7 mouse cellular contexts compared by ENCODE assay signal in the genomic region with DNA sequence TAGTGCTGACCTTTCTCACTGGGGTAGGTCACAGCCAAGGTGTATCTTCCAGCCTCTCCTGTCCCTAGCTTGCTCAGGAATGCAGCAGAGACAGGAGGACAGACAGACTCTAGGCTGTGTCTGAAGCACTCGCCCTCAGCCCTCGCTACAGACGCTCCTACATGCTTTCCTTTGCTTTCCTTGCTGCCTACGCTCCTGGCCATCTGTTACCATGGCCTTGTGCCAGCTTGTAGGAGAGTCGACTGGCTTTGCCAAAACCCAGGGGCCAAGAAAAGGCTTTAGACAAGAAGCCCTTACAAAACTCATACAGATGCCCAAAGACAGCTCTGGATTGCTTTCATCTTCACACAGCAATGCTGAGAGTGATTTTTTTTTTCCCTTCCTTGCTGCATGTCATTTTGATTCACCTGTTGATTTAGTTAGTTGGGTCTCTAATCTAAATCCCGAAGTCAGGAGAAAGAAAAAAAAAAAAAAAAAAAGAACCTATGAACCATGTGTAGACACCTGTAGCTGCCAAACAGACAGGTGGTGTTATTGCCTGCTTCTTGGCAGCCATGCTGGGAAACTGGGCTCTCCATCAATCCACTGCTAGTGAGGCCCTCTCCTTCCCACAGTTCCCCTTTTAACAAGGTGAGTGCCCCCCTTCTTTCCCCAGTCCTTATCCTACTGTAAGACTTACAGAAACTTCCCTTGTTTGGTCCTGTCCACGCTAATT.
A peak's percentile ranks its signal among the peaks of the same experiment; 100 is the strongest.
DNase-seq lines count a peak whose midpoint lies in the region; ATAC-seq and TF ChIP-seq lines count a peak whose summit lies in the region.

No protein-coding gene starts in this region.

- peaks cover 4% of the 10 kb centered on the region for H3K4me1 ChIP-seq in embryonic facial prominence, embryonic 14.5 days (ENCODE audit: control insufficient read depth, insufficient read depth, low read length)
- peaks cover 9% of the 10 kb centered on the region for H3K4me1 ChIP-seq in heart, embryonic 15.5 days (replicated peaks)

- no peak overlapping the region for H3K27ac ChIP-seq in embryonic facial prominence, embryonic 14.5 days (replicated peaks; ENCODE audit: low read depth, low read length)
- no peak overlapping the region for H3K27ac ChIP-seq in heart, embryonic 15.5 days
- no peak overlapping the region for H3K27ac ChIP-seq in left cerebral cortex, adult 2 months

- TF ChIP-seq CTCF in left cerebral cortex, adult 2 months (IDR thresholded peaks at IDR 0.05): no peak

- H3K9me3 ChIP-seq in embryonic facial prominence, embryonic 14.5 days (ENCODE audit: control insufficient read depth, low read length): no peaks in the 10 kb centered on the region
- no peaks in the 10 kb centered on the region for H3K9me3 ChIP-seq in heart, embryonic 15.5 days (replicated peaks)

- no peak overlapping the region for H3K4me2 ChIP-seq in embryonic facial prominence, embryonic 14.5 days (ENCODE audit: low read depth, low read length)
- H3K4me2 ChIP-seq in heart, embryonic 15.5 days: 0 out of 2 replicates have a peak overlapping the region, but pooled peaks have one; percentile 6

- H3K4me3 ChIP-seq in embryonic facial prominence, embryonic 14.5 days (ENCODE audit: low read depth, low read length): no peak overlapping the region
- H3K4me3 ChIP-seq in heart, embryonic 15.5 days: no peak overlapping the region
- H3K4me3 ChIP-seq in left cerebral cortex, adult 2 months: no peak overlapping the region

- H3K27me3 ChIP-seq in embryonic facial prominence, embryonic 14.5 days (replicated peaks; ENCODE audit: control insufficient read depth, insufficient read depth, low read length): no peaks in the 10 kb centered on the region
- H3K27me3 ChIP-seq in heart, embryonic 15.5 days: no peaks in the 10 kb centered on the region

- peak; percentile 53; the same call in 1 of the 2 replicates for ATAC-seq in embryonic facial prominence, embryonic 14.5 days (ENCODE audit: low read depth)
- no peak for ATAC-seq in heart, embryonic 15.5 days (replicated peaks; ENCODE audit: insufficient number of reproducible peaks, insufficient read depth, low FRiP score, low read depth)
- no peak for ATAC-seq in granulocyte monocyte progenitor cell, adult 5-6 weeks (replicated peaks; ENCODE audit: poor library complexity, severe bottlenecking)

- DNase-seq in urinary bladder, postnatal 14 days (ENCODE audit: low spot score): peak; percentile 67
- DNase-seq in urinary bladder, postnatal 10 days (ENCODE audit: low spot score): no peak
- DNase-seq in embryonic facial prominence, embryonic 14.5 days (ENCODE audit: low spot score): peak; percentile 92
- peak; percentile 61 to 62 for DNase-seq in left cerebral cortex, adult 2 months (ENCODE audit: extremely low spot score in 1 of 2, low spot score in 2 of 2)
- DNase-seq in retina, postnatal 1 day: peak; percentile 71

- H3K9ac ChIP-seq in embryonic facial prominence, embryonic 14.5 days (ENCODE audit: low read depth, low read length): no peak overlapping the region
- H3K9ac ChIP-seq in heart, embryonic 15.5 days: no peak overlapping the region

- H3K36me3 ChIP-seq in embryonic facial prominence, embryonic 14.5 days (ENCODE audit: control insufficient read depth, insufficient read depth, low read length): no peaks in the 10 kb centered on the region
- H3K36me3 ChIP-seq in heart, embryonic 15.5 days: no peaks in the 10 kb centered on the region

- 35% methylated on average over 7 of the region's 7 CpGs for WGBS in embryonic facial prominence, embryonic 14.5 days
- 29% methylated on average over 7 of the region's 7 CpGs for whole genome bisulfite sequencing in heart, embryonic 15.5 days

- intact Hi-C loops in left cerebral cortex, adult 2 months (cut with DNase I): loop anchor here (10.0 kb wide), 1 partner anchor 237 kb away; a partner anchor contains a TSS
